Comparison of ENCODE assay signal across 15 mouse cellular contexts in genomic region chr19:36606270-36606669, GRCm38 (mm10). TPM values are rescaled to one million over a fixed set of nuclear protein-coding genes. Genes with fewer than 3 reads are reported as not detected.
DNase-seq lines count a peak whose midpoint lies in the region; ATAC-seq and TF ChIP-seq lines count a peak whose summit lies in the region.
"Had no signal": no experiment of that assay in that cellular context is flagged by ENCODE, and none has a peak within 500 bp of the region (broad histone marks: within the 10 kb centered on the region; RNA-seq: fewer than 3 reads in every experiment).

No protein-coding gene starts in this region.

- no peak overlapping the region for H3K4me3 ChIP-seq in embryonic facial prominence, embryonic 11.5 days (ENCODE audit: low read depth, low read length)
- no peak overlapping the region for H3K4me3 ChIP-seq in embryonic facial prominence, embryonic 10.5 days
- H3K4me3 ChIP-seq in left cerebral cortex, adult 2 months = no peak overlapping the region
- H3K4me3 ChIP-seq: heart, embryonic 13.5 days; hindbrain, embryonic 15.5 days had no signal

- H3K27ac ChIP-seq in embryonic facial prominence, embryonic 11.5 days (replicated peaks; ENCODE audit: low read depth, low read length) = no peak overlapping the region
- no peak overlapping the region for H3K27ac ChIP-seq in embryonic facial prominence, embryonic 10.5 days (replicated peaks)
- no peak overlapping the region for H3K27ac ChIP-seq in left cerebral cortex, adult 2 months
- H3K27ac ChIP-seq: heart, embryonic 13.5 days; hindbrain, embryonic 15.5 days had no signal

- WGBS in embryonic facial prominence, embryonic 11.5 days = 51% methylated on average over 1 of the region's 1 CpGs
- 46% methylated on average over 1 of the region's 1 CpGs for WGBS in embryonic facial prominence, embryonic 10.5 days

- H3K9me3 ChIP-seq in embryonic facial prominence, embryonic 11.5 days (replicated peaks; ENCODE audit: control insufficient read depth, low read length) = no peaks in the 10 kb centered on the region
- no peaks in the 10 kb centered on the region for H3K9me3 ChIP-seq in embryonic facial prominence, embryonic 10.5 days
- H3K9me3 ChIP-seq: G1E; heart, embryonic 13.5 days; hindbrain, embryonic 15.5 days had no signal

- H3K4me2 ChIP-seq in embryonic facial prominence, embryonic 11.5 days (ENCODE audit: low read depth, low read length) = no peak overlapping the region
- H3K4me2 ChIP-seq: heart, embryonic 13.5 days; hindbrain, embryonic 15.5 days had no signal

- H3K4me1 ChIP-seq in embryonic facial prominence, embryonic 11.5 days (ENCODE audit: control insufficient read depth, insufficient read depth, low read length) = no peaks in the 10 kb centered on the region
- no peaks in the 10 kb centered on the region for H3K4me1 ChIP-seq in embryonic facial prominence, embryonic 10.5 days

- intact Hi-C loops in left cerebral cortex, adult 2 months (cut with DNase I) = loop anchor here (2.0 kb wide), 1 partner anchor 131 kb away; the partner anchor contains the start of gene Ppp1r3c
- intact Hi-C loops in left cerebral cortex, postnatal 25 days (cut with DNase I) = loop anchor here (5.0 kb wide), 1 partner anchor 131 kb away; the partner anchor contains the start of gene Ppp1r3c

- peak; percentile 45 for DNase-seq in embryonic facial prominence, embryonic 11.5 days (ENCODE audit: low spot score)
- DNase-seq in embryonic facial prominence, embryonic 10.5 days (ENCODE audit: low spot score) = no peak
- no peak for DNase-seq in left cerebral cortex, adult 2 months (ENCODE audit: extremely low spot score in 1 of 2, low spot score in 2 of 2)
- DNase-seq in left cerebral cortex, postnatal 25 days (ENCODE audit: low spot score in 2 of 2) = no peak
- peak; percentile 70 for DNase-seq in 3T3-L1 (ENCODE audit: low read depth, low spot score)
- peak; percentile 20 for DNase-seq in brain, adult 2 months (ENCODE audit: low read depth, low spot score)
- no peak for DNase-seq in frontal cortex, postnatal 14 days (ENCODE audit: low spot score in 2 of 2)
- no peak for DNase-seq in thymus, postnatal 36 days
- DNase-seq: adrenal gland, adult 8-10 months; gastrocnemius, postnatal 14 days; lung, postnatal 4 days; right cerebral cortex, postnatal 25 days had no signal

- H3K27me3 ChIP-seq in embryonic facial prominence, embryonic 11.5 days (ENCODE audit: control insufficient read depth, insufficient read depth, low read length) = no peaks in the 10 kb centered on the region
- H3K27me3 ChIP-seq in embryonic facial prominence, embryonic 10.5 days (replicated peaks; ENCODE audit: low read depth, poor library complexity, severe bottlenecking) = no peaks in the 10 kb centered on the region
- H3K27me3 ChIP-seq: heart, embryonic 13.5 days; hindbrain, embryonic 15.5 days had no signal

- TF ChIP-seq CTCF in left cerebral cortex, adult 2 months (IDR thresholded peaks at IDR 0.05) = peak; percentile 47

- ATAC-seq in embryonic facial prominence, embryonic 11.5 days (replicated peaks; ENCODE audit: insufficient number of reproducible peaks, low FRiP score, low TSS enrichment, low read depth) = no peak

- H3K36me3 ChIP-seq in embryonic facial prominence, embryonic 11.5 days (replicated peaks; ENCODE audit: control insufficient read depth, insufficient read depth, low read depth, low read length) = no peaks in the 10 kb centered on the region
- H3K36me3 ChIP-seq in embryonic facial prominence, embryonic 10.5 days (replicated peaks) = no peaks in the 10 kb centered on the region
- H3K36me3 ChIP-seq: G1E had no signal

- H3K9ac ChIP-seq in embryonic facial prominence, embryonic 11.5 days (replicated peaks; ENCODE audit: low read length) = no peak overlapping the region
- H3K9ac ChIP-seq: heart, embryonic 13.5 days; hindbrain, embryonic 15.5 days had no signal

RNA-seq across cellular contexts. Expression of gene Hectd2, which starts 51.8 kb away (rescaled TPM):
- 3.0 and 3.2 TPM in 2 replicates for polyA plus RNA-seq in embryonic facial prominence, embryonic 11.5 days (2014; fragmentation: Nextera tagmentation; extraction: Ambion mirVana)
- 2.2 and 2.3 TPM in 2 replicates for polyA plus RNA-seq in embryonic facial prominence, embryonic 10.5 days (2016; fragmentation: Nextera tagmentation; extraction: Ambion mirVana)
- total RNA-seq in left cerebral cortex, adult 2 months (2021) = 10 to 100 TPM; 24.6 to 28.7 TPM
- total RNA-seq in left cerebral cortex, postnatal 25 days (2021) = 10 to 100 TPM; 21.9 to 25.4 TPM

Comparison
In these comparisons a context has a peak if more than half of its experiments do, and no peak if none do; other contexts are left out.
1. DNase-seq: peak in embryonic facial prominence, embryonic 11.5 days (single experiment), 3T3-L1 (single experiment) and brain, adult 2 months (single experiment); none in embryonic facial prominence, embryonic 10.5 days (single experiment), left cerebral cortex, adult 2 months (0 of 2), left cerebral cortex, postnatal 25 days (0 of 2), frontal cortex, postnatal 14 days (0 of 2) and thymus, postnatal 36 days (0 of 2).